Mouse (Mus musculus): ENCODE data around the gene Kmt2e. TPM values are rescaled to one million over a fixed set of nuclear protein-coding genes. Genes with fewer than 3 reads are reported as not detected.

The Kmt2e gene
- polyA plus RNA-seq, 1 experiment, result 22.9 TPM

DNA sequence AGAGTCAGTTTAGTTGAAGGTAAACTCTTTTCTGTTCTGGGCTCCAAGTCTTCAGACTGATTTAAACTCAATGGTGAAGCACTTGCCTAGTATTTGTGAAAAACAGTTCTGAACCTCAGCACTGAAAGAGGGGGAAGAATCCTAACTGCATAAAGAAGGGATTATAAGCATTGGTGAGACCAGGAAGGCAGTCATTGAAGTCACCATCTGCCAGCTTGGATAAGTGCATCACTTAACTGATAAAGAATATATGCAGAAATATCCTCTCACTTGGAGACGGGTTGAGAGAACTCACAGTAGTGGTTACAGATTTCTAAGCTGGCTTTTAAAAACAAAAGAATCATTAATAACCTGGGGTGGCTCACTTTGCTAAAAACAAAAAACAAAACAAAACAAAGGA, 6.7 kb upstream of the Kmt2e start:
- DNase-seq, result no peak
- H3K4me3 ChIP-seq (replicated peaks; ENCODE audit: extremely low read depth, low read depth, low read length), result no peak overlapping the region
- 25% methylated on average over 1 of the region's 1 CpGs for WGBS
- H3K4me1 ChIP-seq (ENCODE audit: control insufficient read depth, insufficient read depth, low read length), result peaks cover 15% of the 10 kb centered on the region
- TF ChIP-seq POLR2A (IDR thresholded peaks at IDR 0.05; ENCODE audit: borderline replicate concordance, extremely low read depth, low read depth, low read length) (no peak), CTCF (IDR thresholded peaks at IDR 0.05; ENCODE audit: insufficient read depth, low read length) (no peak)

DNA sequence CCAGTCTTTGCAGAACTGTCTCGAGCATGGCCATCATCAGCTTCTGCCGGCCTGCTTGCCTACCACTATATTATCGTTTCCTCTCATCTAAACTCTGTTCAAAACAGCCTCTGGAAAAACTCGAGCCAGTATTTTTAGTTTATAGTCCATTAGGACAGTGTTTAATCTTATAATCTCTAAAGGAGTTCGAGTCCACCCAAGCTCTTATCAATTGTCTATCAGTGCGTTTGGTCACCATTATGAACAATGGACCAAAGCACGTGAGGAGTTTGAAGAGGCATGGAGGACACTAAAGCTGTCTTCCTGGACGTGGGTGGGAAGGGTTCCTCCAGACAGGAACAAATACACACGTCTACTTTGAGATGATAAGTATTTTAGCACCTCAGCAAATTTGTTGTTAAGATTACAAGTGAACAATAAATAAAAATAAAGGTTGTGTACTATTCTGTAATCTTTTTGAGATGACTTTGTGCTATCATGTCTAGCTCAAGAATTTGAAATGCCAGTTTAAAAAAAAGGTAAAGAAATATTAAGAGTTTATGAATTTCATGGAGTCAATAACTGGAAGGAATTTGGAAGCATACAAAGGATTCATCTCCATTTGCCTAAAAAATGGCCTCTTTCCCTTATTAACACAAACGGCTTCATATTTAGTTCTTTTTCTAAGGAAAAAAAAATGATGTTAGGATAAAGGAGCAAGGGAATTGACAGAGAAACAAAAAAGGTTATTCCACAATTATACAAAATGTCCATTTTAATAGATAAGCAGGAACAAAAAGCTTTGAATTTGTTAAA, 3.0 kb upstream of the Kmt2e start:
- H3K4me3 ChIP-seq (replicated peaks; ENCODE audit: extremely low read depth, low read depth, low read length), result no peak overlapping the region
- DNase-seq, result no peak

GRCm38 (mm10) chr5:23431948-23432707, 2.1 kb upstream of the Kmt2e start:
- under 1% methylated on average over 10 of the region's 10 CpGs for WGBS
- TF ChIP-seq CTCF (IDR thresholded peaks at IDR 0.05; ENCODE audit: insufficient read depth, low read length) (no peak), POLR2A (IDR thresholded peaks at IDR 0.05; ENCODE audit: borderline replicate concordance, extremely low read depth, low read depth, low read length) (no peak)
- DNase-seq, result no peak
- peak overlapping the region; percentile 81 for H3K4me3 ChIP-seq (replicated peaks; ENCODE audit: extremely low read depth, low read depth, low read length)
- H3K4me1 ChIP-seq (ENCODE audit: control insufficient read depth, insufficient read depth, low read length), result peaks cover 7% of the 10 kb centered on the region

More for the DNA sequence above, 3.0 kb upstream of the Kmt2e start:
- 3% methylated on average over 10 of the region's 10 CpGs for WGBS
- H3K4me1 ChIP-seq (ENCODE audit: control insufficient read depth, insufficient read depth, low read length), result peaks cover 8% of the 10 kb centered on the region
- TF ChIP-seq CTCF (IDR thresholded peaks at IDR 0.05; ENCODE audit: insufficient read depth, low read length) (no peak), POLR2A (IDR thresholded peaks at IDR 0.05; ENCODE audit: borderline replicate concordance, extremely low read depth, low read depth, low read length) (no peak)

GRCm38 (mm10) chr5:23432708-23433645, 1.3 kb upstream of the Kmt2e start:
- peaks cover 2% of the 10 kb centered on the region for H3K4me1 ChIP-seq (ENCODE audit: control insufficient read depth, insufficient read depth, low read length)
- TF ChIP-seq CTCF (IDR thresholded peaks at IDR 0.05; ENCODE audit: insufficient read depth, low read length) (no peak), POLR2A (IDR thresholded peaks at IDR 0.05; ENCODE audit: borderline replicate concordance, extremely low read depth, low read depth, low read length) (peak; percentile 92)
- peak overlapping the region; percentile 99 for H3K4me3 ChIP-seq (replicated peaks; ENCODE audit: extremely low read depth, low read depth, low read length)
- WGBS, result under 1% methylated on average over 61 of the region's 61 CpGs
- peak; percentile 98 for DNase-seq

DNA sequence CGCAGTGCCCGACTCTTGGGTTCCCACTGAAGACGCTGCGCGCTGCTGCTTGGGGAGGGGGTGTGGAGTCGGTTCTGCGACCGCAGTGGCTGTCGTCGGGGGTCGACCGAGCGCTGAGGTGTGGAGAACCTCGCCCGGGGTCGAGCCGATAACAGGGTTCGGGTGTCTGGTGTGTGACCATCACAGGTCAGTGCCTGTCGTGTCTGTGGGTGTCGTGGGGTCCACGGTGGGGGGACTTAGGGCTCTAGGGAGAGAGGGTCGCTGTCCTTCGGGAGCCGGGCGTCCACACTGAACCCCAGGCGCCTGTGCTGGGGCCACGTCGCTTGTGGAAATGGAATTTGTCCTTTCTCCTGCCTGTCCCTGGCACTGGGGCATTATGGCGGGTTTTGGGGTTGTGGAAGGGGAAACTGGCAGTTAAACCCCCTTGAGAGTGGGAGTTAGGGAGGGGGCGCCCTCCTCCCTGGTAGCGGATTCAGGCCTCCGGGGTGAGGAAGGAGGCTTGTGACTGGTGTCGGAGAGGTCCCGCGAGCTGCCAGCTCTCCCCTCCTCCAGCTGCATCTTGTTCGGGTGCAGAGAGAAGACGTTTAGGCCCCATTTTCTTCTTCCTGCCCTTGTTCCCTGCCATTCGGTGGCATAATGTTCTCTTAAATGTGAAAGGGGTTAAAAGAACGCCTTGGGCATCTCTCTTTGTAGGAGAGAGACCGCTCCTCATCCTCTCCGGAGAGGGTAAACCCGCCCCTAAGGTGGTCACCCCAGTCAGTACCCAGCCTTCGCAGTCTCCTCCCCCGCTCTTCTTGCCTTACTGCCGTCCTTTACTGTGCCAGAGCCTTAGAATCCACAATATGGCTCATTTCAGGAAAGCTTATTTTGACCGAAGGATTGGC, 599 bp downstream of the Kmt2e start:
- TF ChIP-seq CTCF (IDR thresholded peaks at IDR 0.05; ENCODE audit: insufficient read depth, low read length) (no peak), POLR2A (IDR thresholded peaks at IDR 0.05; ENCODE audit: borderline replicate concordance, extremely low read depth, low read depth, low read length) (peak; percentile 59; the same call in 1 of the 2 replicates)
- H3K4me1 ChIP-seq (ENCODE audit: control insufficient read depth, insufficient read depth, low read length), result peaks cover 8% of the 10 kb centered on the region
- under 1% methylated on average over 46 of the region's 46 CpGs for WGBS
- H3K4me3 ChIP-seq (replicated peaks; ENCODE audit: extremely low read depth, low read depth, low read length), result peak overlapping the region; percentile 97
- peak; percentile 78 for DNase-seq

- Histone ChIP-seq H3K4me1 (ENCODE audit: control insufficient read depth, insufficient read depth, low read length) (peaks cover 11% of the 10 kb centered on the region), H3K4me3 (replicated peaks; ENCODE audit: extremely low read depth, low read depth, low read length) (peak overlapping the region; percentile 97)
- 0 out of 2 replicates have a peak, but pooled peaks have one; percentile 2 for TF ChIP-seq POLR2A (IDR thresholded peaks at IDR 0.05; ENCODE audit: borderline replicate concordance, extremely low read depth, low read depth, low read length)
- TF ChIP-seq CTCF (IDR thresholded peaks at IDR 0.05; ENCODE audit: insufficient read depth, low read length), result no peak
- DNase-seq, result no peak
- WGBS, result under 1% methylated on average over 13 of the region's 13 CpGs
These were observed 1.4 kb downstream of the Kmt2e start for GRCm38 (mm10) chr5:23435482-23436125.

DNA sequence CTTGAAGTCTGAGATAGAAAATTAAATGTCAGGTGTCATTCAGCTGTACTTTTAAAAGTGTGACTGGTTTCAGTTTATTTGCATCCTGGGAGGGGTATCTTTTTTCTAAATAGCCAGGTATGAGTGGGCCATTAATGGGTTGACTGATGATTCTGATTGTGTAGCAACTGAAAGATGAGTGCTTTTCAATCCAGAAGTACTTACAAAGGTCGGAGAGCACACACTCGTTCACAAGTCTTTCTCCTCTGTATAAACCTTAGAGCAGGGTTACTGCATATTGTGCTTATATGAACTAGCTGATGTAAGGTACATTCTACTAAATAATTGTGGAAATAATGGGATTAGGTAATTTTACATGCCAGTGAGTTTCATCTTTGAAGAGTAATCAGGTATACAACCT, 2.5 kb downstream of the Kmt2e start:
- TF ChIP-seq POLR2A (IDR thresholded peaks at IDR 0.05; ENCODE audit: borderline replicate concordance, extremely low read depth, low read depth, low read length), result no peak
- no peak for TF ChIP-seq CTCF (IDR thresholded peaks at IDR 0.05; ENCODE audit: insufficient read depth, low read length)
- H3K4me3 ChIP-seq (replicated peaks; ENCODE audit: extremely low read depth, low read depth, low read length), result peak overlapping the region; percentile 41
- DNase-seq, result no peak
- 5% methylated on average over 2 of the region's 2 CpGs for WGBS
- peaks cover 9% of the 10 kb centered on the region for H3K4me1 ChIP-seq (ENCODE audit: control insufficient read depth, insufficient read depth, low read length)

GRCm38 (mm10) chr5:23439857-23440256, 5.6 kb downstream of the Kmt2e start:
- DNase-seq, result no peak
- WGBS, result 56% methylated on average over 3 of the region's 3 CpGs
- TF ChIP-seq POLR2A (IDR thresholded peaks at IDR 0.05; ENCODE audit: borderline replicate concordance, extremely low read depth, low read depth, low read length) (no peak), CTCF (IDR thresholded peaks at IDR 0.05; ENCODE audit: insufficient read depth, low read length) (no peak)
- Histone ChIP-seq H3K4me1 (ENCODE audit: control insufficient read depth, insufficient read depth, low read length) (peaks cover 14% of the 10 kb centered on the region), H3K4me3 (replicated peaks; ENCODE audit: extremely low read depth, low read depth, low read length) (no peak overlapping the region)

Data from lung, adult 2 months (tissue).